Mouse (Mus musculus) myocyte (in vitro differentiated cells): Measurements from ENCODE around the gene Gstp3. TPM values are rescaled to one million over a fixed set of nuclear protein-coding genes. Genes with fewer than 3 reads are reported as not detected.
A peak's percentile ranks its signal among the peaks of the same experiment; 100 is the strongest.

Experiments
- H3K27me3 ChIP-seq: one replicate; pipeline ENCODE4 v1.6.1; 2011; ENCODE audit not compliant: control insufficient read depth, insufficient read depth, insufficient read length
- H3K36me3 ChIP-seq: one replicate; pipeline ENCODE4 v1.6.1; 2011; ENCODE audit not compliant: control insufficient read depth, insufficient read depth
- H3K4me2 ChIP-seq: one replicate; pipeline ENCODE4 v1.6.1; 2011; ENCODE audit warnings: low read depth, control low read depth
- H3K4me3 ChIP-seq: one replicate; pipeline ENCODE4 v1.5.1; 2011; ENCODE audit warnings: mild to moderate bottlenecking, control low read depth, moderate library complexity
- H3K79me2 ChIP-seq: one replicate; pipeline ENCODE4 v1.6.1; 2011; ENCODE audit not compliant: control insufficient read depth, insufficient read depth
- H3ac ChIP-seq: one replicate; pipeline ENCODE4 v1.6.1; 2011; ENCODE audit not compliant: control insufficient read depth, insufficient read length
- CEBPB ChIP-seq: IDR thresholded peaks from 2 replicates; pipeline ENCODE4 v1.6.1; 2011; ENCODE audit warnings: mild to moderate bottlenecking, moderate library complexity; ENCODE audit not compliant: poor library complexity, insufficient read depth, severe bottlenecking
- E2F4 ChIP-seq: IDR thresholded peaks from one replicate; pipeline ENCODE4 v1.6.1; 2011; ENCODE audit warnings: mild to moderate bottlenecking, control low read depth, moderate library complexity; ENCODE audit not compliant: insufficient read depth
- MAX ChIP-seq: IDR thresholded peaks from one replicate; pipeline ENCODE4 v1.6.1; 2011; ENCODE audit warnings: low read depth, mild to moderate bottlenecking, control low read depth
- MYOD1 ChIP-seq, 3 experiments: IDR thresholded peaks; one replicate each; pipeline ENCODE4 v1.6.1; 2011; ENCODE audit warnings: control low read depth in 2 of 3, low read depth in 2 of 3, mild to moderate bottlenecking in 2 of 3, moderate library complexity in 1 of 3; ENCODE audit not compliant: insufficient read length in 2 of 3, control insufficient read depth in 1 of 3
- MYOG ChIP-seq, 3 experiments: IDR thresholded peaks; one replicate each; pipeline ENCODE4 v1.6.1; 2011; ENCODE audit warnings: control low read depth in 2 of 3, low read depth in 2 of 3, mild to moderate bottlenecking in 2 of 3; ENCODE audit not compliant: insufficient read length in 2 of 3, control insufficient read depth in 1 of 3, insufficient read depth in 1 of 3
- POLR2A ChIP-seq: IDR thresholded peaks from one replicate; pipeline ENCODE4 v1.6.1; 2011; ENCODE audit warnings: low read depth, mild to moderate bottlenecking, control low read depth, moderate library complexity; ENCODE audit not compliant: insufficient read length
- POLR2AphosphoS2 ChIP-seq: IDR thresholded peaks from one replicate; pipeline ENCODE4 v1.6.1; 2011; ENCODE audit warnings: low read depth, control low read depth; ENCODE audit not compliant: insufficient read length
- REST ChIP-seq: IDR thresholded peaks from one replicate; pipeline ENCODE4 v1.6.1; 2011; ENCODE audit warnings: mild to moderate bottlenecking, control low read depth, moderate library complexity; ENCODE audit not compliant: insufficient read depth, insufficient read length
- SRF ChIP-seq: IDR thresholded peaks from one replicate; pipeline ENCODE4 v1.6.1; 2011; ENCODE audit warnings: low read depth; ENCODE audit not compliant: control insufficient read depth, insufficient read length
- TCF12 ChIP-seq: IDR thresholded peaks from one replicate; pipeline ENCODE4 v1.6.1; 2011; ENCODE audit warnings: mild to moderate bottlenecking, control low read depth; ENCODE audit not compliant: poor library complexity, insufficient read depth, severe bottlenecking
- TCF3 ChIP-seq: IDR thresholded peaks from one replicate; pipeline ENCODE4 v1.6.1; 2011; ENCODE audit warnings: low read depth, control low read depth; ENCODE audit not compliant: insufficient read length
- USF1 ChIP-seq: IDR thresholded peaks from one replicate; pipeline ENCODE4 v1.6.1; 2011; ENCODE audit warnings: low read depth, mild to moderate bottlenecking, control low read depth, moderate library complexity
- polyA plus RNA-seq: library from polyadenylated mRNA; unstranded; fragments of >200 nt; fragmentation: generic; extraction: Trizol; gene quantifications from one replicate; pipeline ENCODE4 v1.2.1, GENCODE M21; 2012; ENCODE audit warnings: missing spikeins

Gene Gstp3
- polyA plus RNA-seq, 1 experiment: 0.25 TPM

DNA sequence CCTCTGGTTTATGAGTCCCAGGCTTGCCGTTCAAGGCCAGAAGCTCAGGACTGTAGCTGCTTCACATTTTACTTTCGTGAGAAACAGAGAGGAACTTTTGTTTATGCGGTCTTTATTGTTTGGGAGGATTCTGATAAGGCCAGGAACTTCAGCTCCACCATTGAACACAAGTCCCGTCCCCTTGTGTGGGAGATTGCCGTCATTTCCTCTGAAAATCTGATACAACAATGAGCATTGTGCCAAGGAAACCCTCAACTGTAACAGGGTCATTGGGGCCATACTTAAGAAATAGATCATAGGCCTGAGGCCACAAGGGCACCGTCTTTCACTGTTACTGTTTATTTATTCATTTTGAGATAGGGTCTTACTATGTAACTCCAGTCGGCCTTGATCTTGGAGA, 36.2 kb downstream of the Gstp3 start:
- Histone ChIP-seq H3ac (no peak overlapping the region), H3K4me3 (no peak overlapping the region), H3K36me3 (no peaks in the 10 kb centered on the region), H3K79me2 (no peaks in the 10 kb centered on the region), H3K27me3 (no peaks in the 10 kb centered on the region), H3K4me2 (no peak overlapping the region)
- TF ChIP-seq MAX: no peak
- no peak for TF ChIP-seq TCF3
- no peak for TF ChIP-seq MYOG (IDR thresholded peaks at IDR 0.05; ENCODE audit: control insufficient read depth in 1 of 3, insufficient read depth in 1 of 3, insufficient read length in 2 of 3, low read depth in 2 of 3)
- no peak for TF ChIP-seq REST
- TF ChIP-seq USF1: no peak
- TF ChIP-seq CEBPB: no peak
- no peak for TF ChIP-seq E2F4
- TF ChIP-seq POLR2A: no peak
- TF ChIP-seq SRF: no peak
- no peak for TF ChIP-seq TCF12
- TF ChIP-seq MYOD1 (IDR thresholded peaks at IDR 0.05; ENCODE audit: control insufficient read depth in 1 of 3, insufficient read length in 2 of 3, low read depth in 2 of 3): no peak
- no peak for TF ChIP-seq POLR2AphosphoS2

DNA sequence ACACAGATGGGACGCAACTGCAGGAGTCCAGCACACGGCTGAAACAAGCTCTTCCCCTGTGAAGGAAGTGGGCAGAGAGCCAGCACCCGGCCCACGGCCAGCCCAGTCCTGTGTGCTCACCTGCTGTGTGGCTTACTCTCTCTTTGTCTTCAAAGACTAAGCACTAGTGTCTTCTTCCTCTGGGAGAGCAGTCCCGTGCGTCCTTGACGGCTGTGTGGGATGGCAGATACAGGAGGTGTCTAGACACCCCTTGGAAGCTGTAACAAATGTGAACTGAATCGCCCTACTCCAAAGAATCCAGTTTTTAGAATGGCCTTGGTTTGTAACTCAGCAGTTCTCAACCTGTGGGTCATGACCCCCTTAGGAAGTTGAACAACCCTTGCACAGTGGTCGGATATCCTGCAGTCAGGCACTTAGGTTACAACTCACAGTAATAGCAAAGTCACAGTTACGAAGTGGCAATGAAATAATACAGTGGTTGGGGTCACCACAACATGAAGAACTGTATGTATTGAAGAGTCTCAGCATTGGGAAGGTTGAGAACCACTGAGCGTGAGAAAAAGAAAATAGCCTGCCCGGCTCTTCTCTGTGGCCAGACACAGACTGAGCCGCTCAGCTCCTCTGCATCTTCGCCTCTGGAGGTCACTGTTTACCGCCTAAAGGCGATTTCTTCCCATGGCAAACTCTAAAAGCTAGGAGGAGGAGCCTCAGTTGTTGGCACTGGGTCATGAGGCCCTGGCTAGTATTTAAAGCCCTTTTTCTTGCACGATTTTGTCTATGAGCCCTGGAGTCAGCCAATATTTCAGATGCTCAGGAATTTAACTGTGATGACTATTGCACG, 40.4 kb downstream of the Gstp3 start:
- Histone ChIP-seq H3K79me2 (no peaks in the 10 kb centered on the region), H3K4me2 (peak overlapping the region; percentile 64), H3K4me3 (no peak overlapping the region), H3K36me3 (no peaks in the 10 kb centered on the region), H3ac (no peak overlapping the region), H3K27me3 (no peaks in the 10 kb centered on the region)
- TF ChIP-seq E2F4 (no peak), TCF3 (no peak), MAX (no peak), TCF12 (no peak), POLR2AphosphoS2 (no peak), CEBPB (no peak), MYOG (IDR thresholded peaks at IDR 0.05; ENCODE audit: control insufficient read depth in 1 of 3, insufficient read depth in 1 of 3, insufficient read length in 2 of 3, low read depth in 2 of 3) (no peak), MYOD1 (IDR thresholded peaks at IDR 0.05; ENCODE audit: control insufficient read depth in 1 of 3, insufficient read length in 2 of 3, low read depth in 2 of 3) (no peak), REST (no peak), POLR2A (no peak), SRF (no peak), USF1 (no peak)

DNA sequence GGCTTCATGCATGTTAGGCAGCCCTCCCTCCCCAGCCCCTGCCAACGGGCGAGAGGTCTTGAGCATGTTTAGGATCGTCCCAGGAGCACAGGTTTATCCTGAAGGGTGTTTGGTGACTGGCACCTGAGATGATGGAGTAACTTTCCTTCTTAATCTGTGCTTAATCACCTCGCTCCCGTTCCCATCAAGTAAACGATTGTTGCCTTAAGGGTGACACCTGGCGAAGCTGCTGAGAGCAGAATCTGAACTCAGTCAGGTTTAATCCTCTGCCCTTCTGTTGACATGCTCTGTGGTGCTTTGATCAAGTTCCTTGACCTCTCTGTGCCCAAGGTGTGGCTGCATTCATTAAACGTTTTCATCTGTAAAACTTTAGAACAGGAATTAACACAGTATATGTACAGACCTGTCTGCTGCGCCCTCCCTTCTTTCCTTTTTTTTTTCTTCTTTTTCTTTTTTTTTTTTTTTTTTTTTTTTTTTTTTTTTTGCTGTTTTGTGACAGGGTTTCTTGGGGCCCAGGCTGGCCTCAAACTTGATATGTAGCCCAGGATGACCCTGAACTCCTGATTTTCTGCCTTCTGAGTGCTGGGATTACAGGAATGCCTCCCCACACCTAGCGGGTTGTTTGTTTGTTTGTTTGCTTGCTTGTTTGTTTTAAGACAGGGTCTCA, 41.3 kb downstream of the Gstp3 start:
- Histone ChIP-seq H3K4me2 (no peak overlapping the region), H3K36me3 (no peaks in the 10 kb centered on the region), H3K4me3 (no peak overlapping the region), H3K27me3 (no peaks in the 10 kb centered on the region), H3K79me2 (no peaks in the 10 kb centered on the region), H3ac (no peak overlapping the region)
- TF ChIP-seq USF1 (no peak), MYOG (IDR thresholded peaks at IDR 0.05; ENCODE audit: control insufficient read depth in 1 of 3, insufficient read depth in 1 of 3, insufficient read length in 2 of 3, low read depth in 2 of 3) (no peak), TCF3 (no peak), MYOD1 (IDR thresholded peaks at IDR 0.05; ENCODE audit: control insufficient read depth in 1 of 3, insufficient read length in 2 of 3, low read depth in 2 of 3) (no peak), CEBPB (no peak), MAX (no peak)

DNA sequence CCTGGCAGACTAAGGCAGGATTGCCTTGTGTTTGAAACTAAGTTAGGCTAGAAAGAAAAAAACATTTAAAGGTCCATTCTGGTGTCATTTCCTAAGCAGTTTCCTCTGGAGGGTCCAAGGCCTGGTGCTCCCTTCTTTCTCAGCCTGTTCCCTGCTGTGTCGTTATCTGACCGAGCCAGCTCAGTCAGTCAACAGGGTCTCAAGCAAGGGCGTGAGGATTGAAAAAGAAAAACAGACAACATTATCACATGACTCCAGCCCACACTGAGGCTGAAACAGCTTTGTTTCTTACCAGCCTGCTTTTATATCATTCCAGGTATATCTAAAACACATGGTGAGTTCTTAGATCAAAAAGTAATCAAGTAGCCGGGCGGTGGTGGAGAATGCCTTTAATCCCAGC, 43.7 kb downstream of the Gstp3 start:
- Histone ChIP-seq H3K27me3 (no peaks in the 10 kb centered on the region), H3K4me3 (no peak overlapping the region)
- no peak for TF ChIP-seq POLR2A
- TF ChIP-seq TCF12: no peak
- no peak for TF ChIP-seq E2F4
- no peak for TF ChIP-seq POLR2AphosphoS2
- TF ChIP-seq TCF3: no peak
- TF ChIP-seq MYOD1 (IDR thresholded peaks at IDR 0.05; ENCODE audit: control insufficient read depth in 1 of 3, insufficient read length in 2 of 3, low read depth in 2 of 3): no peak
- no peak for TF ChIP-seq REST
- TF ChIP-seq MYOG (IDR thresholded peaks at IDR 0.05; ENCODE audit: control insufficient read depth in 1 of 3, insufficient read depth in 1 of 3, insufficient read length in 2 of 3, low read depth in 2 of 3): no peak
- no peak for TF ChIP-seq MAX
- no peak for TF ChIP-seq USF1

More for the DNA sequence above, 43.7 kb downstream of the Gstp3 start:
- Histone ChIP-seq H3K4me2 (no peak overlapping the region), H3ac (no peak overlapping the region), H3K79me2 (peaks cover 12% of the 10 kb centered on the region), H3K36me3 (no peaks in the 10 kb centered on the region)
